Mouse (Mus musculus) liver, embryonic 15.5 days (tissue): Measurements from ENCODE around the gene Olfr1358. TPM values are rescaled to one million over a fixed set of nuclear protein-coding genes. Genes with fewer than 3 reads are reported as not detected.

Experiments
- microRNA-seq: library from miRNA; unstranded; fragments of <30 nt; microRNA quantifications from one replicate; pipeline ENCODE4, GENCODE M21; 2016
- polyA plus RNA-seq: library from polyadenylated mRNA; unstranded; fragments of >200 nt; fragmentation: Nextera tagmentation; extraction: Ambion mirVana; gene quantifications from 2 replicates; pipeline ENCODE4 v1.2.1, GENCODE M21; 2015

Olfr1358 gene
- polyA plus RNA-seq, 1 experiment from 2014 or later, result not detected

Small RNAs within 50 kb of the gene (microRNA-seq; reads per million reads assigned to microRNA genes)
- gene Gm27541, result not detected

Other genes starting within 250 kb of the Olfr1358 start
- gene Agpat3, start 164.9 kb upstream of the Olfr1358 start, polyA plus RNA-seq, result 33.1 and 46.0 TPM in 2 replicates
- 110 and 119 TPM in 2 replicates for gene Rrp1, start 104.4 kb upstream of the Olfr1358 start, polyA plus RNA-seq
- 85.5 and 95.3 TPM in 2 replicates for gene Cstb, start 91.8 kb upstream of the Olfr1358 start, polyA plus RNA-seq
- gene Pdxk, start 52.5 kb upstream of the Olfr1358 start, polyA plus RNA-seq, result 5.9 and 6.0 TPM in 2 replicates
- 16.3 and 17.3 TPM in 2 replicates for gene Ilvbl, start 56.9 kb downstream of the Olfr1358 start, polyA plus RNA-seq
- 1.5 and 1.6 TPM in 2 replicates for gene Syde1, start 74.5 kb downstream of the Olfr1358 start, polyA plus RNA-seq
- gene Olfr1357, start 100.6 kb downstream of the Olfr1358 start, polyA plus RNA-seq, result not detected in 2 replicates
- not detected in 2 replicates for gene Casp14, start 200.9 kb downstream of the Olfr1358 start, polyA plus RNA-seq
- gene Ccdc105, start 235.6 kb downstream of the Olfr1358 start, polyA plus RNA-seq, result not detected in 2 replicates